Mouse (Mus musculus) liver, embryonic 14.5 days (tissue): ENCODE results near the gene Mrpl54.
A peak's percentile ranks its signal among the peaks of the same experiment; 100 is the strongest.

ENCODE experiments used
- CTCF ChIP-seq: IDR thresholded peaks from 2 replicates; pipeline ENCODE4 v1.5.1; 2016; ENCODE audit warnings: antibody characterized with exemption, low read depth, control low read depth
- EP300 ChIP-seq: IDR thresholded peaks from 2 replicates; pipeline ENCODE4 v1.6.1; 2016; ENCODE audit warnings: antibody characterized with exemption, low read depth

DNA sequence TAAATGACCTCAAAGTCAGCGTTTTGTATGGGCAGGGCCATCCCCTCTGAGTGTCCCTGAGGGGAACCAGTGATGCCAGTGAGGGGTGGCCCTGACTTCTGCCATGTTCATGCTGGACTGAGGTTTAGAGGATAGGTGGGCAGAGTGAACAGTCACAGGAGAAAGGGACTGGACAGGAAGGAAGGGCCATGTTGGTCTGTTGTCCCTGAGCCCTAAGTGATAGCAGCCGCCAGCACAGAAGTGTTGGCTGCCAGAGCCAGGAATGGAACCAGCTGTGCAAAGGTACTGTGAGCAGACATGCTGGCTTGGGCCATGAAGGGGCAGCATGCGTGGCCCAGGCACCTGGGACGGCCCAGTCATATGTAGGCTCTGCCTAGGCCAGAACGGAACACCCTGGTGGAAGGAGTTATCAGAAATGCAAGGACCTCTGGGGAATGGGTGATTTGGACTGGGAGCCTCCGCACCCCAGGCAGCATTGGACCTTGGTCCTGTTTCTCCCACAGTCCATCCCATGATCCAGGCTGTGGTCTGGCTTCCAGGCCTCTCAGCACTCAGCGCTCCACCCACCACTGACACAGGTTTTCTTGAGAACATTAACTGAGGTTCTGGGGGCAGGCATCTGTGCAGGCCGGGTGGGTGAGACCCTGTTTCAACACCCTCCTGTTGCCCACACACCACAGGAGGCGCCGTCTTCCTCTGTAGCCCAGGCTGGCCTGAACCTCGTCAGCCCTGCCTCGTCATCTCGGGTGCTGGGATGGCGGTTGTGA is 33.0 kb upstream of the Mrpl54 start:
- TF ChIP-seq CTCF (peak; percentile 11; the same call in 1 of the 2 replicates), EP300 (no peak)
